Mouse (Mus musculus) frontal cortex, postnatal 36 days (tissue): Measurements from ENCODE around the gene Inpp4b.

Experiments used
- DNase-seq, 2 experiments: peaks; one replicate each; pipeline ENCODE4 v3.0.0; 2022; ENCODE audit warnings: low spot score in 2 of 2

Gene Inpp4b

GRCm38 (mm10) chr8:81707436-81707835 lies 365.1 kb downstream of the Inpp4b start:
- DNase-seq, result no peak

GRCm38 (mm10) chr8:81731332-81731731 lies 389.0 kb downstream of the Inpp4b start:
- DNase-seq, result no peak

- DNase-seq, result no peak
Measured at GRCm38 (mm10) chr8:81735655-81736054, 393.3 kb downstream of the Inpp4b start.

- no peak for DNase-seq
Measured at GRCm38 (mm10) chr8:81736103-81736502, 393.7 kb downstream of the Inpp4b start.

GRCm38 (mm10) chr8:81742588-81742987 lies 400.2 kb downstream of the Inpp4b start:
- no peak for DNase-seq

- DNase-seq, result no peak
Measured at GRCm38 (mm10) chr8:81743040-81743439, 400.7 kb downstream of the Inpp4b start.

- no peak for DNase-seq
Measured at GRCm38 (mm10) chr8:81745439-81745838, 403.1 kb downstream of the Inpp4b start.

- DNase-seq, result no peak
Measured at GRCm38 (mm10) chr8:81751159-81751558, 408.8 kb downstream of the Inpp4b start.

GRCm38 (mm10) chr8:81756663-81757062 lies 414.3 kb downstream of the Inpp4b start:
- DNase-seq, result no peak

GRCm38 (mm10) chr8:81757580-81758144 lies 415.3 kb downstream of the Inpp4b start:
- DNase-seq, result no peak

GRCm38 (mm10) chr8:81761466-81761865 lies 419.1 kb downstream of the Inpp4b start:
- DNase-seq, result no peak

- DNase-seq, result no peak
Measured at GRCm38 (mm10) chr8:81766033-81766432, 423.7 kb downstream of the Inpp4b start.

- no peak for DNase-seq
Measured at GRCm38 (mm10) chr8:81767411-81768312, 425.3 kb downstream of the Inpp4b start.

- no peak for DNase-seq
Measured at GRCm38 (mm10) chr8:81768313-81768675, 425.9 kb downstream of the Inpp4b start.

- DNase-seq, result no peak
Measured at GRCm38 (mm10) chr8:81768731-81769445, 426.5 kb downstream of the Inpp4b start.

- DNase-seq, result no peak
Measured at GRCm38 (mm10) chr8:81770603-81771276, 428.4 kb downstream of the Inpp4b start.

- DNase-seq, result no peak
Measured at GRCm38 (mm10) chr8:81772855-81773254, 430.5 kb downstream of the Inpp4b start.

GRCm38 (mm10) chr8:81773305-81773965 lies 431.1 kb downstream of the Inpp4b start:
- no peak for DNase-seq

- no peak for DNase-seq
Measured at GRCm38 (mm10) chr8:81774010-81774409, 431.7 kb downstream of the Inpp4b start.

- no peak for DNase-seq
Measured at GRCm38 (mm10) chr8:81774454-81774853, 432.1 kb downstream of the Inpp4b start.

GRCm38 (mm10) chr8:81776516-81777237 lies 434.3 kb downstream of the Inpp4b start:
- no peak for DNase-seq
